Mouse (Mus musculus): ENCODE measurements at regions not wholly inside any gene's neighbourhood (a gene's known extent, or its start where the extent isn't known, plus 50 kb on each side); places are given as distances from the start of the nearest gene placed in this dataset.

- TF ChIP-seq POLR2A (IDR thresholded peaks at IDR 0.05; ENCODE audit: low read depth, low read length) (no peak), CTCF (IDR thresholded peaks at IDR 0.05; ENCODE audit: borderline replicate concordance, insufficient read depth, low read length) (no peak)
These were observed 365.5 kb upstream of the Slc35b3 start for GRCm38 (mm10) chr13:39326176-39326575.
